Mouse (Mus musculus): ENCODE data around the gene Eif2b5. TPM values are rescaled to one million over a fixed set of nuclear protein-coding genes. Genes with fewer than 3 reads are reported as not detected.
A peak's percentile ranks its signal among the peaks of the same experiment; 100 is the strongest.
"Not testable (repeated sequence)": the region's sequence is repeated elsewhere in the genome, so short reads cannot be mapped to it uniquely, and the experiment has no call there.

Gene Eif2b5
- polyA plus RNA-seq, 1 experiment from 2014 or later = 80.6 TPM

DNA sequence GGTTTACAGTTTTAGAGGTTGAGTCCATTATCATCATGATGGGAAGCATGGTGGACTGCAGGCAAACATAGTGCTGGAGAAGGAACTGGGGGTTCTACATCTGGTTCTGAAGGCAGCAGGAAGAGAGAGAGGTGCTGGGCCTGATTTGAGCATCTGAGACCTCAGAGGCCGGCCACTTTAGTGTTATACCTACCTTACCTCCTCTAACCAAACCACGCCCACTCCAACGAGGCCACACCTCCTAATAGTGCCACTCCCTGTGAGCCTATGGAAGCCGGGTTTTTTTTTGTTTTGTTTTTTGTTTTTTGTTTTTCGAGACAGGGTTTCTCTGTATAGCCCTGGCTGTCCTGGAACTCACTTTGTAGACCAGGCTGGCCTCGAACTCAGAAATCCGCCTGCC, 14.9 kb upstream of the Eif2b5 start:
- 87% methylated on average over 6 of the region's 7 CpGs for WGBS

DNA sequence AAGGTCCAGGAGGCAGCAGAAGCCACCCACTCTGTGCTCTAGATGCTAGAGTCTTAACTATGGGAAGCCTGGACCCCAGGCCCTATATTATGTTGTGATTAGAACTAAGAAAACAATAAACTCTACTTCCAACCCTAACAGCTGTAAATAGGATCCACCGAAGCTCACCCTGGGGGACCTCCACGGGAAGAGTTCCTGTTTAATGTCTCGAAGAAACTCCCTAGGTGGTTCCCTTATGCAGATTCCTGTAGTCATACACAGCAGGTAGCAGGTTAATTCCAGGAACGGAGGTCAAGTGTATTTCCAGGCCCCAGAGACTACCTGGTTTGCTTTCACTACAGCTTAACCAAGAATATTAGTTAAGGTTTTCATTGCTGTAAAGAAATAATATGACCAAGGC, 13.6 kb upstream of the Eif2b5 start:
- H3K36me3 ChIP-seq (ENCODE audit: control insufficient read depth, insufficient read depth) = no peaks in the 10 kb centered on the region
- H3K4me3 ChIP-seq (ENCODE audit: low read length) = no peak overlapping the region
- no peak overlapping the region for H3K27ac ChIP-seq (ENCODE audit: low read length)
- H3K9me3 ChIP-seq (replicated peaks; ENCODE audit: control insufficient read depth, low read length) = no peaks in the 10 kb centered on the region
- H3K9ac ChIP-seq (ENCODE audit: low read length) = no peak overlapping the region
- no peaks in the 10 kb centered on the region for H3K4me1 ChIP-seq (ENCODE audit: control insufficient read depth, insufficient read depth, low read length)
- H3K4me2 ChIP-seq (ENCODE audit: low read depth, low read length) = no peak overlapping the region
- H3K27me3 ChIP-seq (ENCODE audit: control insufficient read depth, insufficient read depth, low read length) = no peaks in the 10 kb centered on the region
- WGBS = 54% methylated on average over 4 of the region's 4 CpGs
- ATAC-seq (replicated peaks; ENCODE audit: extremely low read depth, insufficient read depth, low FRiP score) = no peak

More for the DNA sequence above, 14.9 kb upstream of the Eif2b5 start:
- not testable (repeated sequence) for H3K4me3 ChIP-seq (ENCODE audit: low read length); H3K4me2 ChIP-seq (ENCODE audit: low read depth, low read length); H3K4me1 ChIP-seq (ENCODE audit: control insufficient read depth, insufficient read depth, low read length); H3K9me3 ChIP-seq (replicated peaks; ENCODE audit: control insufficient read depth, low read length); ATAC-seq (replicated peaks; ENCODE audit: extremely low read depth, insufficient read depth, low FRiP score); H3K27me3 ChIP-seq (ENCODE audit: control insufficient read depth, insufficient read depth, low read length); H3K9ac ChIP-seq (ENCODE audit: low read length); H3K36me3 ChIP-seq (ENCODE audit: control insufficient read depth, insufficient read depth); H3K27ac ChIP-seq (ENCODE audit: low read length)

DNA sequence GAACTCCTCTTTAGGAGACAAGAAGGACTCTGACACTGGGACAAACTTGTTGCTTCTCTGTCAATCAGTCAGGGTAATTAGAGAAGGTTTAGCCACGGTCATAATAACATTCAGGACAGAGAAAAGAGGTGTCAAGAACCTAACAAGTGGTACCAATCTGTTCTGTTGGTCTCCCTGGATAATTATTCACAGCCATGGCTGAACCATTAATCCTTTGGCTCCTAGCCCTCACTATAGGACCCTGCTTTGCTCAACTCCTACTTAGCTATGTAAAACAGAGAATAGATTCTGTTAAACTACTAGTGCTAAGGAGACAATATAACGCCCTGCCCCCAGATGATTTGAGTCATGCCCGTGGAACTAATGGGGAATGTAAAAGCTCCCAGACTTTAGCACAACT, 12.6 kb upstream of the Eif2b5 start:
- Histone ChIP-seq H3K4me3 (ENCODE audit: low read length) (no peak overlapping the region), H3K4me1 (ENCODE audit: control insufficient read depth, insufficient read depth, low read length) (no peaks in the 10 kb centered on the region), H3K9me3 (replicated peaks; ENCODE audit: control insufficient read depth, low read length) (no peaks in the 10 kb centered on the region), H3K27me3 (ENCODE audit: control insufficient read depth, insufficient read depth, low read length) (no peaks in the 10 kb centered on the region), H3K27ac (ENCODE audit: low read length) (no peak overlapping the region), H3K36me3 (ENCODE audit: control insufficient read depth, insufficient read depth) (no peaks in the 10 kb centered on the region), H3K4me2 (ENCODE audit: low read depth, low read length) (no peak overlapping the region), H3K9ac (ENCODE audit: low read length) (no peak overlapping the region)
- no peak for ATAC-seq (replicated peaks; ENCODE audit: extremely low read depth, insufficient read depth, low FRiP score)
- 72% methylated on average over 3 of the region's 3 CpGs for WGBS

DNA sequence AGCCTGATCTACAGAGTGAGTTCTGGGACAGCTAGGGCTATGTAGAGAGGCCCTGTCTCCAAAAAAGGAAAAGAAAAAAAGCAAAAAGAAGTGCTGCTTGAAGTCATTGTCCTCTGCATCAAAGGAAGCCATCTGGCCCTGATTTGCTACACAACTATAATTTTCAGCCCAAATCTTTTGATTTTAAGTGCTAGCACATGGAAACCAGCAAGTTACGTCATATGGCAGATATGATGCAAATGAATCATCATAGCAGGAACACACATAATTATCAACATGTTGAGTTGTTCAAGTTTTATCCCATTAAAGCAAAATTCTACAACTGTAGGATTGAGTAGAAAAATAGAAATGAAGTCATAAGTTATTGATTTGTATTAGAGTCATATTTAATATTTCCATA, 10.5 kb upstream of the Eif2b5 start:
- H3K27ac ChIP-seq (ENCODE audit: low read length) = no peak overlapping the region
- H3K9me3 ChIP-seq (replicated peaks; ENCODE audit: control insufficient read depth, low read length) = no peaks in the 10 kb centered on the region
- no peaks in the 10 kb centered on the region for H3K4me1 ChIP-seq (ENCODE audit: control insufficient read depth, insufficient read depth, low read length)
- H3K4me2 ChIP-seq (ENCODE audit: low read depth, low read length) = no peak overlapping the region
- no peaks in the 10 kb centered on the region for H3K36me3 ChIP-seq (ENCODE audit: control insufficient read depth, insufficient read depth)
- ATAC-seq (replicated peaks; ENCODE audit: extremely low read depth, insufficient read depth, low FRiP score) = no peak
- 90% methylated on average over 1 of the region's 1 CpGs for WGBS
- no peak overlapping the region for H3K4me3 ChIP-seq (ENCODE audit: low read length)
- H3K9ac ChIP-seq (ENCODE audit: low read length) = no peak overlapping the region
- H3K27me3 ChIP-seq (ENCODE audit: control insufficient read depth, insufficient read depth, low read length) = no peaks in the 10 kb centered on the region

DNA sequence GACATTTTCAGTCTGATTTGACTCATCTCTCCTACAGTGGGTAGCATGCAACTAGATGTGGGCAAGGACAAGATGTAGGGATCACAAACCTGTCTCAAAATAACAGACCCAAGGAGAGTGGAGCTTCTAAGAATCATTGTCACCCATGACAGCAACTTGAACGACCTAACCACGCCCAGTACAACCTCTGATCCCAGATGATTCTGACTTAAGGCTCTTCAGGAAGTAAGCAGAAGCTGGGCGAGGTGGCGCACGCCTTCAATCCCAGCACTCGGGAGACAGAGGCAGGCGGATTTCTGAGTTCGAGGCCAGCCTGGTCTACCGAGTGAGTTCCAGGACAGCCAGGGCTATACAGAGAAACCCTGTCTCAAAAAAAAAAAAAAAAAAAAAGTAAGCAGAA, 9.9 kb upstream of the Eif2b5 start:
- H3K9me3 ChIP-seq (replicated peaks; ENCODE audit: control insufficient read depth, low read length); H3K4me1 ChIP-seq (ENCODE audit: control insufficient read depth, insufficient read depth, low read length); H3K4me3 ChIP-seq (ENCODE audit: low read length); H3K9ac ChIP-seq (ENCODE audit: low read length); H3K27me3 ChIP-seq (ENCODE audit: control insufficient read depth, insufficient read depth, low read length); H3K36me3 ChIP-seq (ENCODE audit: control insufficient read depth, insufficient read depth); ATAC-seq (replicated peaks; ENCODE audit: extremely low read depth, insufficient read depth, low FRiP score); H3K4me2 ChIP-seq (ENCODE audit: low read depth, low read length); H3K27ac ChIP-seq (ENCODE audit: low read length): not testable (repeated sequence)
- WGBS = 86% methylated on average over 9 of the region's 9 CpGs

DNA sequence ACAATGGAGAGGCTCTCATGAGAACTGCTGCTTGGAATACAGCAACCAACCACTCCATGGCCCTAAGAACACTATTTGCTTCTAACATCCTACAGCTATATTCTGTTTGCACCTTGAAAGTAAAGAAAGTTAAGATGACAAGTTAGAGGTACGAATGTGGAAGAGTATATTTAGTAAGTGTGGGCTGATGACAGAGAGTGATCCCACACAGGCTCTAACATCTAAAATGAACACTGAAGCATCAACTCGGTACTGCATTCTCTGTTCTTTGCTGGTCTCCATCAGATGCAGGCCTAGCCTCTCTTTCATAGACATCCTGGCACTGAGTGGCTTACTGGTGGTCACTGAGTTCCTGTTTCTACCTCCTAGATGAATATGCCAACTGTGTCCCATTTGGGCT, 9.4 kb upstream of the Eif2b5 start:
- no peak for ATAC-seq (replicated peaks; ENCODE audit: extremely low read depth, insufficient read depth, low FRiP score)

DNA sequence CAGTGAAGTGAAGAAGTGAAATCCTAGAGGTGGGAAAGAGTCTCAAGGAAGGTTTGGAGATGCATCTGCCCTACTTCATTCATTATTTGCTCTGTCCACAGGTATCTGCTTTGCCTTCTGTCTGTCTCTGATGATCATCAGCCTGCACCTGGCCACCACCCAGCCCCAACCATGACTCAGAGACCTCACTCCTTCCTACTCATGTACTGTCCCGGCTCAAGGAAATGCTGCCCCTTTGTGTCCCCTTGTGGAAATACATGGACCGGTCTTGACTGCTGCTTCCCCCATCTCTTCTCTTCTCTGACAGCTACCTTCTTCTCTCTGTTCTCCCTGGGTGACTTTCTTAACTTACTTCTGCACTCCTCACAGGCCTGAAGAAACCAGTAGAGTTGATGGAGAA, 8.0 kb upstream of the Eif2b5 start:
- 39% methylated on average over 2 of the region's 2 CpGs for whole genome bisulfite sequencing
- no peak overlapping the region for H3K4me2 ChIP-seq (ENCODE audit: low read depth, low read length)

More for the DNA sequence above, 9.4 kb upstream of the Eif2b5 start:
- Histone ChIP-seq H3K4me1 (ENCODE audit: control insufficient read depth, insufficient read depth, low read length) (no peaks in the 10 kb centered on the region), H3K27me3 (ENCODE audit: control insufficient read depth, insufficient read depth, low read length) (no peaks in the 10 kb centered on the region), H3K4me2 (ENCODE audit: low read depth, low read length) (no peak overlapping the region), H3K27ac (ENCODE audit: low read length) (no peak overlapping the region), H3K9ac (ENCODE audit: low read length) (no peak overlapping the region), H3K36me3 (ENCODE audit: control insufficient read depth, insufficient read depth) (no peaks in the 10 kb centered on the region), H3K9me3 (replicated peaks; ENCODE audit: control insufficient read depth, low read length) (no peaks in the 10 kb centered on the region), H3K4me3 (ENCODE audit: low read length) (no peak overlapping the region)
- WGBS = 54% methylated on average over 2 of the region's 2 CpGs

DNA sequence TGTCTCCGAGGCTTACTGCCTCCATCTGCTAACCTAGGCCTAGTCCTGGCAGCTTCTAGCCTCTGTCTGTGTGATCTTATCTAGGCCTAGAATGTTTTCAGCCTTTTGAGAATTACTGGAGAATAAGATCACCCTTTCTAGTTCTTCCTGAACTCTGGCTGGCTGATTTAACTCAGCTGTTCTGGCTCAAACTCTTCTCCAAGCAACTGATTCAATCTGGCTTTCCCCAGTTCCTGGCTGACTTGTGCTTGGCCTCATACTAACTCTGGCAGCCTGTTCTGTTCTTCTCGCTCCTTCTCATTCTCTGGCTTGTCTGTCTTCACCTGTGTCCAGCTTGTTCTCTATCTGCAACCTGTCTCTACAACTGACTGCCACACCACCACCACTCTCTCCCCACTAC, 7.3 kb upstream of the Eif2b5 start:
- H3K9ac ChIP-seq (ENCODE audit: low read length) = no peak overlapping the region
- no peaks in the 10 kb centered on the region for H3K4me1 ChIP-seq (ENCODE audit: control insufficient read depth, insufficient read depth, low read length)
- ATAC-seq (replicated peaks; ENCODE audit: extremely low read depth, insufficient read depth, low FRiP score) = no peak
- no peak overlapping the region for H3K27ac ChIP-seq (ENCODE audit: low read length)
- WGBS = 48% methylated on average over 2 of the region's 2 CpGs
- H3K4me3 ChIP-seq (ENCODE audit: low read length) = no peak overlapping the region
- no peaks in the 10 kb centered on the region for H3K9me3 ChIP-seq (replicated peaks; ENCODE audit: control insufficient read depth, low read length)
- no peaks in the 10 kb centered on the region for H3K36me3 ChIP-seq (ENCODE audit: control insufficient read depth, insufficient read depth)
- H3K27me3 ChIP-seq (ENCODE audit: control insufficient read depth, insufficient read depth, low read length) = no peaks in the 10 kb centered on the region
- no peak overlapping the region for H3K4me2 ChIP-seq (ENCODE audit: low read depth, low read length)

More for the DNA sequence above, 8.0 kb upstream of the Eif2b5 start:
- Histone ChIP-seq H3K4me3 (ENCODE audit: low read length) (no peak overlapping the region), H3K4me1 (ENCODE audit: control insufficient read depth, insufficient read depth, low read length) (no peaks in the 10 kb centered on the region), H3K27ac (ENCODE audit: low read length) (no peak overlapping the region), H3K36me3 (ENCODE audit: control insufficient read depth, insufficient read depth) (no peaks in the 10 kb centered on the region), H3K9me3 (replicated peaks; ENCODE audit: control insufficient read depth, low read length) (no peaks in the 10 kb centered on the region), H3K9ac (ENCODE audit: low read length) (no peak overlapping the region), H3K27me3 (ENCODE audit: control insufficient read depth, insufficient read depth, low read length) (no peaks in the 10 kb centered on the region)
- ATAC-seq (replicated peaks; ENCODE audit: extremely low read depth, insufficient read depth, low FRiP score) = peak; percentile 75

DNA sequence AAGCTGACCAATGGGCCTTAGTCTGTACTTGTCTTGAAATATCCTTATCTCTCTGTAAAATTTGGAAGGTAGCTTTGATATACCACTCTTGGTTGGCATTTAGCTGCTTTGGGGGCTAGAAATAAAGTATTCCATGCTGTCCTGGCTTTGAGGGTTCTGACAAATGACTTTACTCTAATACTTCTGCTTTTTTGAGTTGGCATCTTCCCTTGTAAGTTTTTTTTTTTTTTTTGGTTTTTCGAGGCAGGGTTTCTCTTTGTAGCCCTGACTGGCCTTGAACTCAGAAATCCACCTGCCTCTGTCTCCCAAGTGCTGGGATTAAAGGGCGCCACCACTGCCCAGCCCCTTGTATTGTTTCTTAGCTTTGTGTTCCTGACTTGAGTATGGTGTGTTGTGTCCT, 5.2 kb upstream of the Eif2b5 start:
- H3K4me2 ChIP-seq (ENCODE audit: low read depth, low read length) = no peak overlapping the region
- no peaks in the 10 kb centered on the region for H3K27me3 ChIP-seq (ENCODE audit: control insufficient read depth, insufficient read depth, low read length)
- 65% methylated on average over 2 of the region's 2 CpGs for WGBS
- no peak overlapping the region for H3K4me3 ChIP-seq (ENCODE audit: low read length)
- no peak overlapping the region for H3K27ac ChIP-seq (ENCODE audit: low read length)
- no peaks in the 10 kb centered on the region for H3K36me3 ChIP-seq (ENCODE audit: control insufficient read depth, insufficient read depth)
- no peak for ATAC-seq (replicated peaks; ENCODE audit: extremely low read depth, insufficient read depth, low FRiP score)
- no peaks in the 10 kb centered on the region for H3K9me3 ChIP-seq (replicated peaks; ENCODE audit: control insufficient read depth, low read length)
- H3K4me1 ChIP-seq (ENCODE audit: control insufficient read depth, insufficient read depth, low read length) = peaks cover 5% of the 10 kb centered on the region; the same call in 1 of the 2 replicates
- no peak overlapping the region for H3K9ac ChIP-seq (ENCODE audit: low read length)
